Mouse (Mus musculus) C2C12 (cell line): ENCODE data around the gene Oscar. TPM values are rescaled to one million over a fixed set of nuclear protein-coding genes. Genes with fewer than 3 reads are reported as not detected.

Experiments used
- H3K27me3 ChIP-seq: one replicate; pipeline ENCODE4 v1.6.1; 2011; ENCODE audit not compliant: control insufficient read depth, insufficient read depth, insufficient read length
- H3K36me3 ChIP-seq: one replicate; pipeline ENCODE4 v1.6.1; 2011; ENCODE audit not compliant: control insufficient read depth, insufficient read depth
- H3K4me3 ChIP-seq: one replicate; pipeline ENCODE4 v1.5.1; 2011; ENCODE audit warnings: mild to moderate bottlenecking, control low read depth; ENCODE audit not compliant: poor library complexity, insufficient read depth, severe bottlenecking
- H3K79me2 ChIP-seq: one replicate; pipeline ENCODE4 v1.6.1; 2011; ENCODE audit not compliant: control insufficient read depth, insufficient read depth
- H3K79me3 ChIP-seq: one replicate; pipeline ENCODE4 v1.6.1; 2011; ENCODE audit warnings: low read depth, control low read depth
- H3ac ChIP-seq: one replicate; pipeline ENCODE3; 2011; ENCODE audit warnings: low read depth; ENCODE audit not compliant: control insufficient read depth, insufficient read length
- CEBPB ChIP-seq: IDR thresholded peaks from one replicate; pipeline ENCODE4 v1.6.1; 2011; ENCODE audit warnings: low read depth, mild to moderate bottlenecking, control low read depth, moderate library complexity
- CTCF ChIP-seq: IDR thresholded peaks from one replicate; pipeline ENCODE4 v1.5.1; 2011; ENCODE audit not compliant: control insufficient read depth, insufficient read depth, insufficient read length
- FOSL1 ChIP-seq: IDR thresholded peaks from one replicate; pipeline ENCODE4 v1.8.0; 2011; ENCODE audit warnings: mild to moderate bottlenecking, low read length; ENCODE audit not compliant: poor library complexity, insufficient read depth, severe bottlenecking
- MAX ChIP-seq: IDR thresholded peaks from one replicate; pipeline ENCODE4 v1.6.1; 2011; ENCODE audit warnings: mild to moderate bottlenecking, control low read depth
- MYOD1 ChIP-seq: IDR thresholded peaks from one replicate; pipeline ENCODE4 v1.6.1; 2011; ENCODE audit warnings: low read depth; ENCODE audit not compliant: control insufficient read depth, insufficient read length
- MYOG ChIP-seq: IDR thresholded peaks from one replicate; pipeline ENCODE4 v1.6.1; 2011; ENCODE audit not compliant: control insufficient read depth, insufficient read length; ENCODE audit errors: extremely low read depth
- USF1 ChIP-seq: IDR thresholded peaks from one replicate; pipeline ENCODE4 v1.6.1; 2011; ENCODE audit warnings: low read depth, mild to moderate bottlenecking, control low read depth, moderate library complexity
- polyA plus RNA-seq: library from polyadenylated mRNA; unstranded; fragments of >200 nt; fragmentation: generic; extraction: Trizol; gene quantifications from one replicate; pipeline ENCODE4 v1.2.1, GENCODE M21; 2012; ENCODE audit warnings: missing spikeins

Oscar gene
- polyA plus RNA-seq, 1 experiment = 0.05 TPM

- no peaks in the 10 kb centered on the region for H3K27me3 ChIP-seq
- TF ChIP-seq MYOD1 (no peak), MYOG (no peak), FOSL1 (no peak)
Observed at GRCm38 (mm10) chr7:3591534-3591933, 24.4 kb downstream of the Oscar start.

GRCm38 (mm10) chr7:3590550-3590949 is 25.4 kb downstream of the Oscar start:
- TF ChIP-seq CTCF = no peak
- no peak for TF ChIP-seq MAX
- TF ChIP-seq MYOD1 = no peak
- TF ChIP-seq USF1 = no peak
- TF ChIP-seq MYOG = no peak
- no peak for TF ChIP-seq CEBPB
- no peak for TF ChIP-seq FOSL1
- Histone ChIP-seq H3K36me3 (no peaks in the 10 kb centered on the region), H3K4me3 (no peak overlapping the region), H3K27me3 (no peaks in the 10 kb centered on the region), H3ac (no peak overlapping the region), H3K79me2 (no peaks in the 10 kb centered on the region), H3K79me3 (no peaks in the 10 kb centered on the region)

More at GRCm38 (mm10) chr7:3591534-3591933, 24.4 kb downstream of the Oscar start:
- Histone ChIP-seq H3K36me3 (no peaks in the 10 kb centered on the region), H3ac (no peak overlapping the region), H3K79me2 (no peaks in the 10 kb centered on the region), H3K4me3 (no peak overlapping the region), H3K79me3 (no peaks in the 10 kb centered on the region)

- no peak for TF ChIP-seq MAX
- no peak for TF ChIP-seq CTCF
- TF ChIP-seq FOSL1 = no peak
- Histone ChIP-seq H3K36me3 (no peaks in the 10 kb centered on the region), H3K79me3 (no peaks in the 10 kb centered on the region), H3K4me3 (no peak overlapping the region), H3K27me3 (no peaks in the 10 kb centered on the region), H3ac (no peak overlapping the region), H3K79me2 (no peaks in the 10 kb centered on the region)
Observed at GRCm38 (mm10) chr7:3587292-3587691, 28.7 kb downstream of the Oscar start.

- Histone ChIP-seq H3K36me3 (no peaks in the 10 kb centered on the region), H3ac (no peak overlapping the region), H3K4me3 (no peak overlapping the region), H3K27me3 (no peaks in the 10 kb centered on the region), H3K79me2 (no peaks in the 10 kb centered on the region), H3K79me3 (no peaks in the 10 kb centered on the region)
- TF ChIP-seq MAX (no peak), MYOD1 (no peak), CTCF (no peak)
Observed at GRCm38 (mm10) chr7:3586255-3586654, 29.7 kb downstream of the Oscar start.

- no peaks in the 10 kb centered on the region for H3K79me3 ChIP-seq
- no peak overlapping the region for H3ac ChIP-seq
- no peaks in the 10 kb centered on the region for H3K79me2 ChIP-seq
- no peak overlapping the region for H3K4me3 ChIP-seq
- no peaks in the 10 kb centered on the region for H3K36me3 ChIP-seq
- TF ChIP-seq MYOG = no peak
- no peak for TF ChIP-seq MYOD1
- TF ChIP-seq CTCF = no peak
- no peak for TF ChIP-seq CEBPB
- TF ChIP-seq MAX = no peak
- TF ChIP-seq USF1 = no peak
- TF ChIP-seq FOSL1 = no peak
- no peaks in the 10 kb centered on the region for H3K27me3 ChIP-seq
Observed at GRCm38 (mm10) chr7:3585763-3586162, 30.2 kb downstream of the Oscar start.

GRCm38 (mm10) chr7:3580029-3580428 is 35.9 kb downstream of the Oscar start:
- no peak overlapping the region for H3ac ChIP-seq
- no peaks in the 10 kb centered on the region for H3K27me3 ChIP-seq
- no peaks in the 10 kb centered on the region for H3K79me2 ChIP-seq
- H3K79me3 ChIP-seq = no peaks in the 10 kb centered on the region
- no peaks in the 10 kb centered on the region for H3K36me3 ChIP-seq
- TF ChIP-seq CTCF (no peak), USF1 (no peak), CEBPB (no peak), MYOD1 (no peak), FOSL1 (no peak), MAX (no peak), MYOG (no peak)
- H3K4me3 ChIP-seq = no peak overlapping the region
